Mouse (Mus musculus) heart, postnatal 0 days (tissue): Measurements from ENCODE around the gene Ptbp3.

Experiments used
- CTCF ChIP-seq: IDR thresholded peaks from 2 replicates; pipeline ENCODE4 v1.5.1; 2016; ENCODE audit warnings: antibody characterized with exemption, control low read depth, low read depth
- EP300 ChIP-seq: IDR thresholded peaks from 2 replicates; pipeline ENCODE4 v1.6.1; 2016; ENCODE audit warnings: antibody characterized with exemption, low read depth

DNA sequence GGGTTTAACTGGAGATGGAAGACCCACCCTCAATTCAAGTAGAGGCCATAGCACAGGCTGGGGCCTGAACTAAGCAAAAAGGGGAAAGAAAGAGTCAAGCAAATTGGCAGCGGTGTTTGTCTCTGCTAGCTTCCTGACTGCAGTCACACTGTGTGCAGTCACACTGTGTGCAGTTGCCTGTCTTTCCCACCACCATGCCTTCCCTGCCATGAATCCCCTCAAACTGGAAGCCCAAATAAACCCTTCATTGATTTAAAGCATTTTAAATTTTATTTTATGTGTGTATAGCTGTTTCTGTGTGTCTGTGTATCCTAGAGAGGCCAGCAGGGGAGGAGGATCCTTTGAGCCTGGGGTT is 38.7 kb upstream of the Ptbp3 start:
- TF ChIP-seq CTCF: no peak
- no peak for TF ChIP-seq EP300
